Comparison of ENCODE assay signal across 14 mouse cellular contexts in genomic region chr3:132812356-132812755, GRCm38 (mm10).
DNase-seq lines count a peak whose midpoint lies in the region; ATAC-seq and TF ChIP-seq lines count a peak whose summit lies in the region.
"Had no signal": no experiment of that assay in that cellular context is flagged by ENCODE, and none has a peak within 500 bp of the region (broad histone marks: within the 10 kb centered on the region; RNA-seq: fewer than 3 reads in every experiment).

No protein-coding gene starts in this region.

- intact Hi-C loops in gastrocnemius, postnatal 36 days (cut with DNase I), result no loop called here

- H3K27me3 ChIP-seq in lung, postnatal 0 days (replicated peaks; ENCODE audit: insufficient read depth, low read length), result no peaks in the 10 kb centered on the region
- no peaks in the 10 kb centered on the region for H3K27me3 ChIP-seq in forebrain, embryonic 16.5 days (replicated peaks; ENCODE audit: control insufficient read depth, insufficient read depth, low read length)
- no peaks in the 10 kb centered on the region for H3K27me3 ChIP-seq in hindbrain, embryonic 11.5 days (ENCODE audit: control insufficient read depth, insufficient read depth, low read length)
- H3K27me3 ChIP-seq: embryonic facial prominence, embryonic 13.5 days; liver, embryonic 15.5 days; midbrain, embryonic 12.5 days had no signal

- H3K27ac ChIP-seq in lung, postnatal 0 days (ENCODE audit: low read length), result peak overlapping the region; percentile 32; the same call in 1 of the 2 replicates
- no peak overlapping the region for H3K27ac ChIP-seq in forebrain, embryonic 16.5 days (ENCODE audit: low read length)
- no peak overlapping the region for H3K27ac ChIP-seq in hindbrain, embryonic 11.5 days (ENCODE audit: low read depth, low read length)
- H3K27ac ChIP-seq: embryonic facial prominence, embryonic 13.5 days; hindbrain, postnatal 0 days; liver, embryonic 15.5 days; midbrain, embryonic 12.5 days had no signal

- peak; percentile 93 for ATAC-seq in lung, postnatal 0 days
- ATAC-seq in forebrain, embryonic 16.5 days, result no peak
- no peak for ATAC-seq in hindbrain, embryonic 11.5 days (ENCODE audit: low FRiP score)
- ATAC-seq: hindbrain, postnatal 0 days had no signal

- no peaks in the 10 kb centered on the region for H3K36me3 ChIP-seq in lung, postnatal 0 days (ENCODE audit: insufficient read depth, low read length)
- no peaks in the 10 kb centered on the region for H3K36me3 ChIP-seq in forebrain, embryonic 16.5 days (ENCODE audit: control insufficient read depth, insufficient read depth)
- H3K36me3 ChIP-seq in hindbrain, embryonic 11.5 days (ENCODE audit: control insufficient read depth, insufficient read depth, low read length), result no peaks in the 10 kb centered on the region
- H3K36me3 ChIP-seq: liver, embryonic 15.5 days; midbrain, embryonic 12.5 days had no signal

- TF ChIP-seq CTCF in lung, postnatal 0 days (IDR thresholded peaks at IDR 0.05), result no peak

- peak; percentile 70 for TF ChIP-seq EP300 in lung, postnatal 0 days (IDR thresholded peaks at IDR 0.05)

- no peak overlapping the region for H3K4me3 ChIP-seq in lung, postnatal 0 days (ENCODE audit: low read depth, low read length)
- H3K4me3 ChIP-seq in forebrain, embryonic 16.5 days (replicated peaks; ENCODE audit: low read length), result no peak overlapping the region
- H3K4me3 ChIP-seq in hindbrain, embryonic 11.5 days (ENCODE audit: low read depth, low read length), result no peak overlapping the region
- H3K4me3 ChIP-seq: embryonic facial prominence, embryonic 13.5 days; liver, embryonic 15.5 days; midbrain, embryonic 12.5 days had no signal

- H3K9me3 ChIP-seq in lung, postnatal 0 days (ENCODE audit: low read length), result no peaks in the 10 kb centered on the region
- H3K9me3 ChIP-seq in forebrain, embryonic 16.5 days (ENCODE audit: control insufficient read depth, low read length), result no peaks in the 10 kb centered on the region
- H3K9me3 ChIP-seq in hindbrain, embryonic 11.5 days (ENCODE audit: control insufficient read depth, low read length), result no peaks in the 10 kb centered on the region
- H3K9me3 ChIP-seq: embryonic facial prominence, embryonic 13.5 days; liver, embryonic 15.5 days; midbrain, embryonic 12.5 days had no signal

- H3K4me1 ChIP-seq in lung, postnatal 0 days (ENCODE audit: insufficient read depth, low read depth, low read length), result no peaks in the 10 kb centered on the region; the same call in 1 of the 2 replicates
- H3K4me1 ChIP-seq in forebrain, embryonic 16.5 days (replicated peaks; ENCODE audit: control insufficient read depth, insufficient read depth, low read length), result no peaks in the 10 kb centered on the region
- H3K4me1 ChIP-seq in hindbrain, embryonic 11.5 days (replicated peaks; ENCODE audit: control insufficient read depth, insufficient read depth, low read length), result no peaks in the 10 kb centered on the region
- H3K4me1 ChIP-seq: midbrain, embryonic 12.5 days had no signal

- peak; percentile 10 for DNase-seq in gastrocnemius, postnatal 25 days
- no peak for DNase-seq in gastrocnemius, postnatal 36 days
- peak; percentile 18 for DNase-seq in urinary bladder, postnatal 14 days (ENCODE audit: low spot score)
- DNase-seq in urinary bladder, postnatal 25 days (ENCODE audit: low spot score), result no peak
- peak; percentile 93 for DNase-seq in lung, postnatal 0 days (ENCODE audit: low spot score)
- no peak for DNase-seq in layer of hippocampus, postnatal 10 days (ENCODE audit: low spot score in 2 of 2)
- no peak for DNase-seq in hindbrain, embryonic 11.5 days (ENCODE audit: low spot score)
- DNase-seq: cerebellum, adult 11 months; layer of hippocampus, adult 9-11 months had no signal

- no peak overlapping the region for H3K4me2 ChIP-seq in lung, postnatal 0 days (replicated peaks; ENCODE audit: low read depth, low read length)
- no peak overlapping the region for H3K4me2 ChIP-seq in forebrain, embryonic 16.5 days (ENCODE audit: low read length)
- H3K4me2 ChIP-seq in hindbrain, embryonic 11.5 days (replicated peaks; ENCODE audit: low read depth, low read length), result no peak overlapping the region
- H3K4me2 ChIP-seq: embryonic facial prominence, embryonic 13.5 days; liver, embryonic 15.5 days; midbrain, embryonic 12.5 days had no signal

- WGBS in lung, postnatal 0 days, result 45% methylated on average over 5 of the region's 5 CpGs
- WGBS in forebrain, embryonic 16.5 days, result 78% methylated on average over 5 of the region's 5 CpGs
- 91% methylated on average over 5 of the region's 5 CpGs for WGBS in hindbrain, embryonic 11.5 days

- H3K9ac ChIP-seq in lung, postnatal 0 days (replicated peaks; ENCODE audit: low read depth), result no peak overlapping the region
- no peak overlapping the region for H3K9ac ChIP-seq in forebrain, embryonic 16.5 days (replicated peaks; ENCODE audit: low read depth, low read length)
- no peak overlapping the region for H3K9ac ChIP-seq in hindbrain, embryonic 11.5 days (ENCODE audit: low read depth, low read length)
- H3K9ac ChIP-seq: embryonic facial prominence, embryonic 13.5 days; liver, embryonic 15.5 days; midbrain, embryonic 12.5 days had no signal

Comparison
In these comparisons a context has a peak if more than half of its experiments do, and no peak if none do; other contexts are left out.
1. DNase-seq: peak in gastrocnemius, postnatal 25 days (single experiment), urinary bladder, postnatal 14 days (single experiment) and lung, postnatal 0 days (single experiment); none in gastrocnemius, postnatal 36 days (0 of 2), urinary bladder, postnatal 25 days (single experiment), layer of hippocampus, postnatal 10 days (0 of 2) and hindbrain, embryonic 11.5 days (single experiment).